Mouse (Mus musculus) spleen, embryonic (tissue): ENCODE measurements at regions not wholly inside any gene's neighbourhood (a gene's known extent, or its start where the extent isn't known, plus 50 kb on each side); places are given as distances from the start of the nearest gene placed in this dataset.

Experiments used
- CTCF ChIA-PET: fragments of 350-600 bp; sonication (Branson Sonifier 250); formaldehyde crosslinking; loops from one replicate; lab custom pipeline; 2022; lab: Charles Lee

DNA sequence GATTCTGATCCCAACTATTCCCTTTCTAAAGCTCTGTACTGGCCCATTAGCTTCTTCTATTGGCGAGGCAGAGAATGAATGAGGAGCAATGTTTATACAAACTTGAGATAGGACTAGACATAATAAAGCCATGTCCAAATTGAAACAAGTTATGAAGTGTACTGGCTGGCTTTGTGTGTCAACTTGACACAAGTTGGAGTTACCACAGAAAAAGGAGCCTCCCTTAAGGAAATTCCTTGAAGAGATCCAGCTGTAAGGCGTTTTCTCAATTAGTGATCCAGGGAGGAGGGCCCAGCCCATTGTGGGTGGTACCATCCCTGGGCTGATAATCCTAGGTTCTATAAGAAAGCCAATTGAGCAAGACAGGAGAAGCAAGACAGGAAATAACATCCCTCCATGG is 135.9 kb upstream of the Cr2 start:
- CTCF ChIA-PET = no interaction called here

DNA sequence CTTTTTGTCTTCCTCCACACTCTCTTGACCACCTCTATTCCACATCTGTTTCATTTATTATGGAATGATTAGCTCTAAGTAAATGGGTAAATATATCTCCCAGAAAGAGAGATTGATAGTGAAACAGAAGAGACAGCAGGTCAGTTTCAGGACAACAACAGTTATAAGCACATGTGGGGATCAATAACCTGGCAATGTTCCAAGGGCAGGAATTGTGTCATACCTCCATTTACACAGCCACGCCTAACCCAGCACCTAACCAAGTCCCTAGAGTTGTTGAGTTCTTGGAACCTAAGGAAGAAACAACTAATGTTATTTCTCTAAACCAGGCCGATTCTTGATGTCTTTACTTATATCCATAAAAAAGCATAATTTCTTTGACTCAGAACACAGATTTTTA is 108.6 kb upstream of the Cr2 start:
- CTCF ChIA-PET = no interaction called here

DNA sequence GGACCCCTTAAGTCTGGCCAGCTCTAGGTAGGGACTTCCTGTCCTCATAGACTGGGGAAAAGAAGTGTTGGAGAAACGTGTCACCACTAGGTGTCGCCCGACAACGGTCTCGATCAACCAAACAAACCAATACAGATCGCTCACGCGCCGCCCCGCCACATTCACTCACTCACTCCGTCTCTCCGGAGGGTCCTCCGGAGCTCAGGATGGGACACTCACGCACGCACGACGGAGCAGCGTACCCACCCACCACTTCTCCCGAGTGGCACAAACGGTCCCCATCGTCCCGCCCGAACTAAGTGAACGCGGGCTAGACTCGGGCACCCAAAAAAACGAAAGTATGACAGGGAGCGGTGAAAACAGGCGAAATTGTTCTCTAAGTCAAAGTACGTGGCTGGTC is 65.0 kb upstream of the Cr2 start:
- CTCF ChIA-PET = interaction anchor here (0.8 kb wide), 1 partner anchor 109 kb away, joined by 3 read pairs; no protein-coding TSS in a partner anchor

DNA sequence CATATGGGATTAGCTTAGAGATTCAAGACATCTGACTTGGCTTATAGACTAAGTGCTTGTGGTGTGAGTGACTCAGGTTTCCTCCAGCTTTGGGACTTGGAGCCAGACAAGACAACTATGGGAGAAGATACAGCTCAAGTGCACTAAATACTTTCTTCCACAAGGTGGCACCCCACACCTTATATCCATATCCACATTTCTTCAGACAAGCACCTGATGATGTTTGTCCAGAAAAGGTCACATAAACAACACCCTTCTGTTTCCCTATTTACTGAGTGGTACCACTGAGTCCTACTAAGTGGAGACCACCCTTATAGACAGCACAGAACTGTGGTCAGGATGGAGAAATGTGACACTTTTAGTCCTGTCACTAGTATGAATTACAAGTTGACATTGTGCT is 56.1 kb upstream of the Cr2 start:
- CTCF ChIA-PET = no interaction called here

DNA sequence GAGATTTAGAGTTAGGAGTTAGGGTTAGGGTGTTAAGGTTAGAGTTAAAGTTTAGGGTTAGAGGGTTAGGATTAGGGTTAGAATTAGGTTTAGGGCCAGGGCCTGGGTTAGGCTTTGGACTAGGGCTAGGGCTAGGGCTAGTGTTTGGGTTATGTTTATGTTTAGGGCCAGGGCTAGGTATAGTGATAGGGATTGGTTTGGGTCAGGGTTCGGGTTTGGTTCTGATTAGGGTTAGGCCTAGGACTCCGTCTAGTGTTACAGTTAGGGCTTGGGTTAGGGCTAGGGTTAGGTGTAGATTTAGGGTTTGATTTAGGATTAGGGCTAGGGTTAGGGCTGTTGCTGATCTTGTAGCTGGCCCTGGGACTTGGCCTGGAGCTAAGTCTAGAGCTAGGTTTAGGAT is 50.5 kb upstream of the Cr2 start:
- CTCF ChIA-PET = no interaction called here
